Mouse (Mus musculus) limb, embryonic 15.5 days (tissue): ENCODE measurements at regions not wholly inside any gene's neighbourhood (a gene's known extent, or its start where the extent isn't known, plus 50 kb on each side); places are given as distances from the start of the nearest gene placed in this dataset.

Experiments
- ATAC-seq: fragments of 200-750 bp; cut with Nextera tagmentation; 2 replicates; pipeline ENCODE4 v1.8.0; 2017; ENCODE audit warnings: low read depth, moderate TSS enrichment; ENCODE audit not compliant: insufficient number of reproducible peaks, low FRiP score, low TSS enrichment
- H3K27ac ChIP-seq: fragments of 300-500 bp; sonication (generic); 2 replicates; pipeline ENCODE4 v1.5.1; 2015; ENCODE audit warnings: moderate library complexity, mild to moderate bottlenecking, inconsistent platforms
- H3K27me3 ChIP-seq: fragments of 300-500 bp; sonication (generic); 2 replicates; pipeline ENCODE4 v1.6.1; 2015; ENCODE audit warnings: inconsistent platforms
- H3K36me3 ChIP-seq: fragments of 300-500 bp; sonication (generic); 2 replicates; pipeline ENCODE4 v1.6.1; 2015; ENCODE audit warnings: inconsistent platforms
- H3K4me1 ChIP-seq: fragments of 300-500 bp; sonication (generic); 2 replicates; pipeline ENCODE4 v1.6.1; 2015; ENCODE audit warnings: inconsistent platforms
- H3K4me2 ChIP-seq: fragments of 300-500 bp; sonication (generic); 2 replicates; pipeline ENCODE4 v1.6.1; 2015; ENCODE audit warnings: mild to moderate bottlenecking, inconsistent platforms
- H3K4me3 ChIP-seq: fragments of 300-500 bp; sonication (generic); 2 replicates; pipeline ENCODE4 v1.5.1; 2015; ENCODE audit warnings: mild to moderate bottlenecking, inconsistent platforms
- H3K9ac ChIP-seq: fragments of 300-500 bp; sonication (generic); 2 replicates; pipeline ENCODE4 v1.6.1; 2015; ENCODE audit warnings: inconsistent platforms
- H3K9me3 ChIP-seq: fragments of 300-500 bp; sonication (generic); 2 replicates; pipeline ENCODE4 v1.6.1; 2016; ENCODE audit warnings: inconsistent platforms
- WGBS: fragments of 180-500 bp; shearing (Covaris S2); methylation state at CpG from one replicate; pipeline ENCODE4 v1.1.7; 2015; 5-methylcytosine and 5-hydroxymethylcytosine counted together

DNA sequence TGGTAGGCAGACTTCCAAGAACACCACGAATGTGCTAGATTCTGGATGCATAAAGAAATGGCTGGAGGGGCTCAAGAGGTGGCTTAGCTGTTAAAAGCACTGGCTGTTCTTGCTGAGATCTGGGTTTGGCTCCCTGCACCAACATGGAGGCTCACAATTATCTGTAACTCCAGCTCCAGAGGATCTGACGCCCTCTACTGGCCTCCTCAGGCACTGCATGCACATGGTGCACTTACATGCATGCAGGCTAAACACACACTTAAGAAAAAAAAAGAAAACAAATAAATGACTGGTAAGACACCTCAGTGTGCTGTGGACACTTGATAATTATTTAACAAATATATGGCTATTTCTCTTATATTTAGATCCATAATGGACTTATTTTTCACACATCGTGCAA, 139.2 kb upstream of the Foxd3 start:
- no peak overlapping the region for H3K27ac ChIP-seq
- H3K9me3 ChIP-seq = no peaks in the 10 kb centered on the region
- H3K4me3 ChIP-seq = no peak overlapping the region
- no peak overlapping the region for H3K4me2 ChIP-seq
- no peaks in the 10 kb centered on the region for H3K4me1 ChIP-seq
- no peak overlapping the region for H3K9ac ChIP-seq
- no peaks in the 10 kb centered on the region for H3K36me3 ChIP-seq
- 86% methylated on average over 3 of the region's 3 CpGs for WGBS
- no peak for ATAC-seq
- H3K27me3 ChIP-seq = no peaks in the 10 kb centered on the region

DNA sequence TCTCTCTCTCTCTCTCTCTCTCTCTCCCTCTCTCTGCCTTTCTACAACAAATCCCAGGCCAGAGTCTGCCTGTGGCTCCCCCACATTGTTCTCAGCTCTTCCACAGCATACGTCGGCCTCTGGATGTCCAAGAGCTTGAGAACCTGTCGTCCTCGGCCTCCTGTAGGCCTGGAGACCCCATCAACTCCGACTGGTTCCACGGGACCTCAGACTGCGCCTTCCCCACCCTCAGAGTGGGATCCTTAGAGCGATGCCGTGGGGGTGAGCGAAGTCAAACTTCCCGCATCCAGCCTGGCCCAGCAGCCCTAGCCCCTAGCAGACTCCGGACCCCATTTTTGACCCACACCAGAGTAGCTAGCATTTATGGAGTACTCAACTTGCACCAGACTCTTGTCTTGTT, 128.7 kb upstream of the Foxd3 start:
- Histone ChIP-seq H3K4me2 (no peak overlapping the region), H3K27me3 (no peaks in the 10 kb centered on the region), H3K9me3 (no peaks in the 10 kb centered on the region), H3K4me3 (no peak overlapping the region), H3K4me1 (no peaks in the 10 kb centered on the region), H3K9ac (no peak overlapping the region), H3K27ac (no peak overlapping the region), H3K36me3 (no peaks in the 10 kb centered on the region)
- no peak for ATAC-seq
- WGBS = 89% methylated on average over 12 of the region's 12 CpGs

DNA sequence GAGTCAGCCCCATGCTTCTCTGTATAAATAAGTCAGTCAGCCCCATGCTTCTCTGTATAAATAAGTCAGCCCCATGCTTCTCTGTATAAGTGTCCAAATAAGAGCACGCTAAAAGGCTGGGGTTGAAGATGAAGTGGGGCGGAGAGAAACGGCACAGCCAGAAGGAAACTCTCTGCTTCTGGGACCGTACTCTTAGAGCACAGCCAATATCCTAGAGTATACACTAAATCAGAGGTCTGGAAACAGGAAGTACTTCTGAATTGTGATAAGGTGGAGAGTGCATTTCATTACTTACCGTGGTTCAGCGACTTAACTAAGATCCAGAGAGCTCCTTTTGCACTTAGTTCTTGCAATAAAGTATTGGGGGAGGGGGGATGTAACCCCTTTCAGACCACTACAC, 112.1 kb upstream of the Foxd3 start:
- Histone ChIP-seq H3K27me3 (no peaks in the 10 kb centered on the region), H3K4me2 (no peak overlapping the region), H3K9ac (no peak overlapping the region), H3K36me3 (no peaks in the 10 kb centered on the region), H3K4me1 (no peaks in the 10 kb centered on the region), H3K4me3 (no peak overlapping the region), H3K9me3 (no peaks in the 10 kb centered on the region), H3K27ac (no peak overlapping the region)
- 58% methylated on average over 6 of the region's 6 CpGs for WGBS
- no peak for ATAC-seq

DNA sequence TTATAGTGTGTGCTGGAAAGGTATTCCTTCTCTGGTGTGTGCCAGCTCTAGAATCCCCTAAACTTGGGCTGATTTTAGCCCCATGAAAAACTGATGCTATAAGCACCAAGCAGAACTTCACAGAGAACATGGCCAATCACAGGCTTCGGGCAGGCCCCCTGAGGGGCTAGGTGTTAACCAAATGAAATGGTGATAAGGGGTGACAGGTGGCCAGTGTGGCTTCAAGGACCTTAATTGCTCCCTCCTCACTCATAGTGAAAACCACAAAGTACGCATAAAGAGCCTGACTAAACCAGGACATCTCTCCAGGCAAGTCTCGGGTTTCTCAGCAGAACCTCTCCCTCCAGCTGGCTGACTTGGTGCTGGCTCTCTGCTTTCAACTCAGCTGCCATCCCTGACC, 110.4 kb upstream of the Foxd3 start:
- H3K4me2 ChIP-seq = no peak overlapping the region
- H3K36me3 ChIP-seq = no peaks in the 10 kb centered on the region
- no peak overlapping the region for H3K9ac ChIP-seq
- 19% methylated on average over 3 of the region's 3 CpGs for WGBS
- no peaks in the 10 kb centered on the region for H3K27me3 ChIP-seq
- no peak overlapping the region for H3K27ac ChIP-seq
- no peaks in the 10 kb centered on the region for H3K9me3 ChIP-seq
- H3K4me3 ChIP-seq = no peak overlapping the region
- no peak for ATAC-seq
- H3K4me1 ChIP-seq = no peaks in the 10 kb centered on the region

DNA sequence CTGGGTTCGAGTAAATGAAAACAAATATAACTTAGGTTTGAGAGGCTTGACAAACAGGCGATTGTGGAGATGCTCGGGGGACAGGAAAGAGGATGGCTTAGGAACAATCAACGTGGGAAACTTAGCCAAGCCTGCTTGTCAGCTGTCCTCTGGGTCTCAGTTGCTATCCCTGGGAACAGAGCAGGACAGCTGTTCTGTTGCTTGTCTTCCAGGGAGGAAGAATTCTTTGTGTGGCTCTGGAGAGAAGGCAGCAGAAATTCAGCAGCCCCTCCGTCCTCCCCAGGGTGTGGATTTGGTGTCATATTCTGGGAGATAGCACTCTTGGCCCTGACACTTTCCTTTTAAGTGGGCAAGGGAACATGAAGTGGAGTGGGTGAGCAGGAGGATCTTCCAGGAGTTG, 98.1 kb upstream of the Foxd3 start:
- no peak overlapping the region for H3K9ac ChIP-seq
- H3K9me3 ChIP-seq = no peaks in the 10 kb centered on the region
- no peak overlapping the region for H3K4me3 ChIP-seq
- no peak overlapping the region for H3K4me2 ChIP-seq
- H3K4me1 ChIP-seq = no peaks in the 10 kb centered on the region
- 47% methylated on average over 5 of the region's 5 CpGs for WGBS
- H3K27ac ChIP-seq = no peak overlapping the region
- H3K27me3 ChIP-seq = peaks cover 22% of the 10 kb centered on the region
- no peaks in the 10 kb centered on the region for H3K36me3 ChIP-seq
- no peak for ATAC-seq

DNA sequence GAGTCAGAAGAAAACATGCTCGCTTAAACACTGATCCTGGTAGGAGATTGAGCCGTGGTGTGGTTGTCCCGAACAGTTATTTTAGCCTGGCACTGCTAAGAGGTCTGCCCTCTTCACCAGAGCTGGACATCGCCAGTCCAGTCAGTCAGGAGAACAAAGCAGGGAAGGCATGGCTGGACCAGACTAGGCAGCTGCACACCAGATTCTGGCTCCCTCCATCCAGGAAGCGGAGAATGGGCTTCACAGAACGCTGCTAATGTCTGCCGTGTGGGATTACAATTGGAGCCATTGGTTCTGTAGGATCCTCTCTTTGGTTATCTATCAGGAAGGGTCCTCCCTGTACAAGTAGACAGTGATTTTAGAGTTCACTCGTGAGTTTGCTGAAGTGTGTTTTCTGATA, 95.5 kb upstream of the Foxd3 start:
- WGBS = 48% methylated on average over 8 of the region's 8 CpGs
- peaks cover 22% of the 10 kb centered on the region for H3K27me3 ChIP-seq

DNA sequence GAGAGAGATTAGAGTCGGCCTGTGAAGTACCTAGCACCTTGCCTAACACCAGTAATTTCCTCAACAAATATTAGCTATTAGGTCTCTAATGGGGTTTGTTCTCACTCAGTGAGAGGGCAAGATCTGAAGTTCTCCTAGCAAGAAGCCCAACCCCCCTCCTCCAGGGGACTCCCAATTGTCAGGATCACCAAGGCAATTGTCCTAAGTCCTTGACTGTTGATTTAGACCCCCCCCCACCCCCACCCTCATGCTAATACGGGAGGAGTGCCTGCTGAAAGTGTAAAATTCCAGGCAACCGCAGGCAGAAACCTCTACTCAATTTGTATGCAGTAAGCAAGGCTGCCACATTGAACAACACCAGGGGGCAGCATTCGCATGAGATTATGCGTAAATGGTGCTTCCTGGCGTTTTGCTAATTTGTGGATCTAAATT, 94.6 kb upstream of the Foxd3 start:
- Histone ChIP-seq H3K4me1 (no peaks in the 10 kb centered on the region), H3K4me3 (no peak overlapping the region), H3K27ac (no peak overlapping the region), H3K27me3 (peaks cover 22% of the 10 kb centered on the region), H3K9ac (no peak overlapping the region), H3K36me3 (no peaks in the 10 kb centered on the region), H3K4me2 (no peak overlapping the region), H3K9me3 (no peaks in the 10 kb centered on the region)
- no peak for ATAC-seq
- WGBS = 13% methylated on average over 6 of the region's 6 CpGs

More for the DNA sequence above, 95.5 kb upstream of the Foxd3 start:
- no peak for ATAC-seq
- Histone ChIP-seq H3K4me2 (no peak overlapping the region), H3K4me1 (no peaks in the 10 kb centered on the region), H3K9ac (no peak overlapping the region), H3K36me3 (no peaks in the 10 kb centered on the region), H3K4me3 (no peak overlapping the region), H3K27ac (no peak overlapping the region), H3K9me3 (no peaks in the 10 kb centered on the region)

DNA sequence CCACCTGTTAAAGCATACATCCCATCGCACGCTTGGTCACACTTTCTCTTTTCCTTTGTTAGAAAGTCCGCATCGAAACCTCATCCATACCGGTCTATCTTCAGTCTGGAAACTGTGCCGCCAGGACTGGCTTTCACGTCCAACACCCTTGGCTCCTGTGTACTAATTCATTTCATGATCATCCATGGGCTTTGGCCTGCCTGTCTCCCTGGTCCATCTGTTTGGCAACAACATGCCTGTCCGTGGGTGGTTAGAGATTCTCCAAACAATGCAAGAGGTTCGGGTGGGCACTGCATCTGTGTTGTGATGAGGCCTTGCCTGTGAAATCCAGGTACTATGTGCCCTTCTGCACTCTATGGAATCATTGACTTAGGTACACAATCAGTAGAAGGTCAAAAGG, 90.7 kb upstream of the Foxd3 start:
- no peaks in the 10 kb centered on the region for H3K4me1 ChIP-seq
- no peaks in the 10 kb centered on the region; the same call in 1 of the 2 replicates for H3K9me3 ChIP-seq
- H3K9ac ChIP-seq = no peak overlapping the region
- no peak overlapping the region for H3K27ac ChIP-seq
- no peak for ATAC-seq
- no peaks in the 10 kb centered on the region for H3K36me3 ChIP-seq
- 90% methylated on average over 9 of the region's 9 CpGs for WGBS
- no peak overlapping the region for H3K4me2 ChIP-seq
- peaks cover 18% of the 10 kb centered on the region for H3K27me3 ChIP-seq
- no peak overlapping the region for H3K4me3 ChIP-seq

DNA sequence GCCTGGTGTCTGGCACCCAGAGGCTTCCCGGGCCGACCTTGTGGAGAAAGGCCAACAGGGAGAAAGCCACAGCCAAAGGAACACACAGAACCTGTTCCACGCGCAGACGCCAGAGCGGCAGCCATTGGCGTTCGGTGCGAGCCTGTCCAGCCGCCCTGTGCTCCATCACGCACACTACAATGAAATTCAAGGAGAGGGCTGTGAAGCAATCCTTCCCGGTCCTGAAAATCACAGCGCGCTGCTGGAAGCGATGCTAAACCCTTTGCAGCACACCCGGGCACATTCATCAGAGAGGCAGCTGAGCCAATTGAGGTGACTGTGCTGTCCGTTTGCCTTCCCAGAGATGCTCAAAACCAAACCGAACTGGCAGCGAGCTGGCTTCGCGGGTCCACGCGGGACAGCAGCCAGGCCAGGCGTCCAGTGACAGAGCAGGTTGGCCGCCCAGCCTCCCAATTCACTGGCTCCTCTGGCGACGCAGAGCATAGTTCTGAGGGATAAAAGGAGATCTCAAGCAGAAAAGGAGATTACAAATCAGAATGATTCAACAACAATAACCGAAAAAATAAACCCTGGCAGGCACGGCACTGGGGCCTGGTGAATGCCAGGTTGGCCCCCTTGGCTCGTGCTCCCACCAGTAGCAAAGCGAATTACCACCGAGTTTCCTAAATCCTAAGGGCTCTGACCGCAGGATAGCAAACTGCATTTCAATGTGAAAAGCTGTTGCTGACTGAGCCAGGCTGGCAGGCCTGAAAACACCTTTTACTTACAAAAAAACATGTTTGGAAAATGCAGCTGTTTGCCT, 83.1 kb upstream of the Foxd3 start:
- 4% methylated on average over 33 of the region's 33 CpGs for WGBS
- Histone ChIP-seq H3K27ac (no peak overlapping the region), H3K4me2 (peak overlapping the region; percentile 61), H3K9ac (no peak overlapping the region), H3K4me1 (peaks cover 10% of the 10 kb centered on the region), H3K27me3 (peaks cover 23% of the 10 kb centered on the region), H3K4me3 (peak overlapping the region; percentile 31), H3K36me3 (no peaks in the 10 kb centered on the region), H3K9me3 (no peaks in the 10 kb centered on the region; the same call in 1 of the 2 replicates)
- no peak for ATAC-seq

DNA sequence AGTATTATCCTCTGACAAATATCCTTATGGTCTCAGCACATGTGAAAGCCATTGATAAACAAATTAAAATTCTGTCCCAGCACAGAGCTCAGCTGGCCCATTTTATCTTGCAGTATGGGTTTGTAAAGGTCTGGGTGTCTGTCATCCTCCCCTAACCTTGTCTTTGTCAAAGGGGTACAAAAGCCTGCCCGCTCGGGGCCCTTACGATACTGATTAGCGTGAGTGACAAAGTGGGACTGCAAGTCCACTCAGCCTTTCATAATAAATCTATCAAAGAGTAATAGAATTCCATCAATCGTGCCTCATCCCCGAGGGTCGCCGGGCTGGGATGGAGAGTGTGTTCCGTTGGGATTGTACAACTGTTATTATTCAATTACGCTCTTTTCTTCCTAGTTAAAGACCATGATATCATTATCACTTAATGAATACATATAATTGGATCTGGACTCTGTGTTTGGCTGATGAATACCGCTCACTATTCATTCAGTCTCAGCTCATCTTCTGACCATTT, 82.0 kb upstream of the Foxd3 start:
- WGBS = 42% methylated on average over 11 of the region's 11 CpGs
- Histone ChIP-seq H3K4me2 (no peak overlapping the region), H3K27me3 (peaks cover 23% of the 10 kb centered on the region), H3K9me3 (no peaks in the 10 kb centered on the region), H3K4me3 (no peak overlapping the region), H3K9ac (no peak overlapping the region), H3K27ac (no peak overlapping the region), H3K4me1 (peaks cover 10% of the 10 kb centered on the region), H3K36me3 (no peaks in the 10 kb centered on the region)
- no peak for ATAC-seq

DNA sequence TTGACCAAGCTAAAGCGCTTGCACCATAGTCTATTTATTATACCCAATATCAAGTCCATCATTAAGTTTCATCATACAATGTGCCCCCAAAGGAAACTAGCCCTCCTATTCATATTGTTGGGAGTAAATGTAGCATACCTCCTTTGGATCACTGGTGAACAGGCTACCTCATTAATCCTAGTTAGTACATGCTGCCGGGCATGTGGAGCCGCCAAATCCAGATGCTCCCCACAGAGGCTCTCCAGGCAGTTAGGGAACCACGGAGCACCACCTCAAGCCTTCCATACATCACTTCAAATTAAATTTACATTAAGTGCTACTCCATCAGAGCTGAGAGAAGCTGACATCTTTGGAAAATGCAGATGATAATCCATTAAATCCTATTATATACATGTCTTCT, 81.1 kb upstream of the Foxd3 start:
- no peak overlapping the region for H3K9ac ChIP-seq
- H3K27ac ChIP-seq = no peak overlapping the region
- H3K4me3 ChIP-seq = no peak overlapping the region
- peaks cover 10% of the 10 kb centered on the region for H3K4me1 ChIP-seq
- H3K9me3 ChIP-seq = no peaks in the 10 kb centered on the region
- 27% methylated on average over 4 of the region's 4 CpGs for WGBS
- no peaks in the 10 kb centered on the region for H3K36me3 ChIP-seq
- H3K27me3 ChIP-seq = peaks cover 23% of the 10 kb centered on the region
- ATAC-seq = no peak
- H3K4me2 ChIP-seq = no peak overlapping the region

DNA sequence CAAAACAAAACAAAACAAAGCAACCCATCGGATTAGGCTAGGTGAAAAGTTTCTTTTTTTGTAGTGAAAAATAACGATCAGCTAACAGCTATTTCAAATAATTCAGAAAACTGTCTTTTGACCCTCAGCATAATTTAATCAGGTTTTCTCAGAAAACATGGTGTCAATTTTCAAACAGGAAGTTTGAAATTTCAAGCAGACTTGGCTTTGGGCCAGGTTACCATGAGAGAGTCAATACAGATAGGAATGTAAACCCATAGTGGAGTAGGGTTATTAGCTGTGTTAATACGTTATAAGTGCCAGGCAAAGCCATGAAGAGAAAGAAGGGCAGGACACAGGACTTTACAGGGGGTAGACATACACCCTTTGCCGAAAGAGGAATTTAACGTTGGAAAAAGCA, 58.3 kb upstream of the Foxd3 start:
- ATAC-seq = no peak
- no peaks in the 10 kb centered on the region for H3K9me3 ChIP-seq

More for the DNA sequence above, 58.3 kb upstream of the Foxd3 start:
- Histone ChIP-seq H3K27me3 (no peaks in the 10 kb centered on the region), H3K4me1 (no peaks in the 10 kb centered on the region), H3K4me2 (no peak overlapping the region), H3K9ac (no peak overlapping the region), H3K27ac (no peak overlapping the region), H3K36me3 (no peaks in the 10 kb centered on the region), H3K4me3 (no peak overlapping the region)
- 49% methylated on average over 5 of the region's 5 CpGs for WGBS
